Comparison of ENCODE assay signal across 15 mouse cellular contexts in genomic region chr10:82661820-82662219, GRCm38 (mm10). TPM values are rescaled to one million over a fixed set of nuclear protein-coding genes. Genes with fewer than 3 reads are reported as not detected.
DNase-seq lines count a peak whose midpoint lies in the region; ATAC-seq and TF ChIP-seq lines count a peak whose summit lies in the region.
"Had no signal": no experiment of that assay in that cellular context is flagged by ENCODE, and none has a peak within 500 bp of the region (broad histone marks: within the 10 kb centered on the region; RNA-seq: fewer than 3 reads in every experiment).

No protein-coding gene starts in this region.

- ATAC-seq in forebrain, postnatal 0 days, result peak; percentile 38
- ATAC-seq in megakaryocyte, adult 5-6 weeks (ENCODE audit: poor library complexity, severe bottlenecking), result peak; percentile 17

- WGBS in forebrain, postnatal 0 days, result 71% methylated on average over 8 of the region's 8 CpGs

- no peaks in the 10 kb centered on the region for H3K36me3 ChIP-seq in forebrain, postnatal 0 days (ENCODE audit: insufficient read depth)
- H3K36me3 ChIP-seq: G1E; heart, embryonic 13.5 days; liver, embryonic 15.5 days had no signal

- no peak overlapping the region for H3K9ac ChIP-seq in forebrain, postnatal 0 days
- H3K9ac ChIP-seq: heart, embryonic 13.5 days; liver, embryonic 15.5 days had no signal

- peak; percentile 83 for DNase-seq in right cerebral cortex, adult 18-20 months
- no peak for DNase-seq in right cerebral cortex, postnatal 14 days
- DNase-seq in forebrain, postnatal 0 days, result peak; percentile 49
- peak; percentile 16 to 36 for DNase-seq in thymus, postnatal 36 days
- DNase-seq in urinary bladder, postnatal 25 days (ENCODE audit: low spot score), result no peak
- no peak for DNase-seq in urinary bladder, adult 2 months (ENCODE audit: low spot score)
- DNase-seq: adrenal gland, adult 2 months; retina, postnatal 1 day had no signal

- no peak overlapping the region for H3K4me3 ChIP-seq in forebrain, postnatal 0 days (ENCODE audit: low read depth, low read length)
- H3K4me3 ChIP-seq: heart, embryonic 13.5 days; liver, embryonic 15.5 days; myocyte had no signal

- peak overlapping the region; percentile 29 for H3K4me2 ChIP-seq in forebrain, postnatal 0 days (ENCODE audit: low read depth)
- H3K4me2 ChIP-seq: heart, embryonic 13.5 days; liver, embryonic 15.5 days had no signal

- TF ChIP-seq CTCF in forebrain, postnatal 0 days (IDR thresholded peaks at IDR 0.05; ENCODE audit: low read depth), result no peak

- H3K9me3 ChIP-seq in forebrain, postnatal 0 days (ENCODE audit: low read length), result no peaks in the 10 kb centered on the region
- H3K9me3 ChIP-seq: G1E; heart, embryonic 13.5 days; liver, embryonic 15.5 days; megakaryocyte, embryonic 14.5 days had no signal

- peak overlapping the region; percentile 80 for H3K27ac ChIP-seq in forebrain, postnatal 0 days (ENCODE audit: low read depth, low read length)
- H3K27ac ChIP-seq: heart, embryonic 13.5 days; liver, embryonic 15.5 days; stomach, postnatal 0 days had no signal

- no peaks in the 10 kb centered on the region for H3K27me3 ChIP-seq in forebrain, postnatal 0 days (ENCODE audit: insufficient read depth, low read length)
- H3K27me3 ChIP-seq: heart, embryonic 13.5 days; liver, embryonic 15.5 days had no signal

- H3K4me1 ChIP-seq in forebrain, postnatal 0 days (ENCODE audit: insufficient read depth), result no peaks in the 10 kb centered on the region

RNA-seq across cellular contexts. Expression of gene Glt8d2, which starts 28.6 kb away (rescaled TPM):
- total RNA-seq in forebrain, postnatal 0 days (2014; rRNA removed), result 1.9 and 3.0 TPM in 2 replicates
- polyA plus RNA-seq in forebrain, postnatal 0 days (2015; fragmentation: Nextera tagmentation; extraction: Ambion mirVana), result 1.9 and 2.4 TPM in 2 replicates
- total RNA-seq in megakaryocyte, adult 5-6 weeks (2015), result 0.18 TPM in 1 of 2 replicates, not detected in the other
- 1.0 TPM in 1 of 2 replicates, not detected in the other for total RNA-seq in megakaryocyte, adult 5-6 weeks (2017)
- 20.3 and 25.3 TPM in 2 replicates for polyA plus RNA-seq in urinary bladder, adult 2 months (2012; rRNA removed)
- polyA plus RNA-seq: G1E had no signal

RNA-seq across cellular contexts. Expression of gene Tdg, which starts 32.2 kb away (rescaled TPM):
- total RNA-seq in forebrain, postnatal 0 days (2014; rRNA removed), result 85.0 and 99.5 TPM in 2 replicates
- polyA plus RNA-seq in forebrain, postnatal 0 days (2015; fragmentation: Nextera tagmentation; extraction: Ambion mirVana), result 132 and 142 TPM in 2 replicates
- total RNA-seq in megakaryocyte, adult 5-6 weeks (2015), result 28.5 and 28.8 TPM in 2 replicates
- 55.9 and 83.8 TPM in 2 replicates for total RNA-seq in megakaryocyte, adult 5-6 weeks (2017)
- 32.9 and 33.5 TPM in 2 replicates for polyA plus RNA-seq in urinary bladder, adult 2 months (2012; rRNA removed)

RNA-seq across cellular contexts. Expression of gene Hcfc2, which starts 34.1 kb away (rescaled TPM):
- total RNA-seq in forebrain, postnatal 0 days (2014; rRNA removed), result 31.2 and 31.5 TPM in 2 replicates
- polyA plus RNA-seq in forebrain, postnatal 0 days (2015; fragmentation: Nextera tagmentation; extraction: Ambion mirVana), result 21.5 and 31.1 TPM in 2 replicates
- total RNA-seq in megakaryocyte, adult 5-6 weeks (2015), result 15.6 and 20.9 TPM in 2 replicates
- 22.1 and 32.8 TPM in 2 replicates for total RNA-seq in megakaryocyte, adult 5-6 weeks (2017)
- polyA plus RNA-seq in urinary bladder, adult 2 months (2012; rRNA removed), result 19.9 and 21.6 TPM in 2 replicates

RNA-seq across cellular contexts. Expression of gene 1190007I07Rik, which starts 38.8 kb away (rescaled TPM):
- 21.0 and 28.7 TPM in 2 replicates for total RNA-seq in forebrain, postnatal 0 days (2014; rRNA removed)
- polyA plus RNA-seq in forebrain, postnatal 0 days (2015; fragmentation: Nextera tagmentation; extraction: Ambion mirVana), result 29.4 and 29.8 TPM in 2 replicates
- total RNA-seq in megakaryocyte, adult 5-6 weeks (2015), result 13.0 and 14.1 TPM in 2 replicates
- 17.5 and 19.6 TPM in 2 replicates for total RNA-seq in megakaryocyte, adult 5-6 weeks (2017)
- 26.1 and 38.6 TPM in 2 replicates for polyA plus RNA-seq in urinary bladder, adult 2 months (2012; rRNA removed)

Comparison
In these comparisons a context has a peak if more than half of its experiments do, and no peak if none do; other contexts are left out.
1. DNase-seq: peak in right cerebral cortex, adult 18-20 months (single experiment), forebrain, postnatal 0 days (single experiment) and thymus, postnatal 36 days (2 of 2); none in right cerebral cortex, postnatal 14 days (single experiment), urinary bladder, postnatal 25 days (single experiment) and urinary bladder, adult 2 months (single experiment).